Mouse (Mus musculus) spleen, adult 2 months (tissue): ENCODE data around the gene Rps6kb1.

ENCODE experiments used
- CTCF ChIP-seq: fragments of 200-500 bp; IDR thresholded peaks from 2 replicates; pipeline ENCODE4 v1.5.1; 2011; ENCODE audit warnings: mild to moderate bottlenecking, inconsistent platforms; ENCODE audit not compliant: insufficient read depth, insufficient read length, insufficient replicate concordance; ENCODE audit errors: extremely low read depth
- POLR2A ChIP-seq: fragments of 200-500 bp; IDR thresholded peaks from 2 replicates; pipeline ENCODE4 v1.6.1; 2011; ENCODE audit warnings: low read depth, low read length, inconsistent platforms

GRCm38 (mm10) chr11:86586868-86587792 is 42.5 kb upstream of the Rps6kb1 start:
- no peak for TF ChIP-seq CTCF
- TF ChIP-seq POLR2A: peak; percentile 88
